In genomic region chr6:108247211-108247610, GRCm38 (mm10) we compare ENCODE assay signal across 28 mouse cellular contexts. TPM values are rescaled to one million over a fixed set of nuclear protein-coding genes. Genes with fewer than 3 reads are reported as not detected.
DNase-seq lines count a peak whose midpoint lies in the region; ATAC-seq and TF ChIP-seq lines count a peak whose summit lies in the region.
"Had no signal": no experiment of that assay in that cellular context is flagged by ENCODE, and none has a peak within 500 bp of the region (broad histone marks: within the 10 kb centered on the region; RNA-seq: fewer than 3 reads in every experiment).

No protein-coding gene starts in this region.

- no peak overlapping the region for H3K4me3 ChIP-seq in intestine, embryonic 14.5 days (ENCODE audit: low read depth, low read length)
- no peak overlapping the region for H3K4me3 ChIP-seq in intestine, embryonic 16.5 days (ENCODE audit: low read length)
- no peak overlapping the region for H3K4me3 ChIP-seq in lung, adult 2 months (replicated peaks; ENCODE audit: extremely low read depth, low read depth, low read length)
- no peak overlapping the region for H3K4me3 ChIP-seq in embryonic facial prominence, embryonic 12.5 days
- H3K4me3 ChIP-seq in stomach, embryonic 16.5 days (replicated peaks; ENCODE audit: low read length): no peak overlapping the region
- H3K4me3 ChIP-seq: forebrain, embryonic 12.5 days; hindbrain, embryonic 13.5 days; limb, embryonic 13.5 days; liver, embryonic 13.5 days; lung, embryonic 15.5 days; neural tube, embryonic 15.5 days had no signal

- WGBS in intestine, embryonic 14.5 days: 64% methylated on average over 3 of the region's 3 CpGs
- 71% methylated on average over 3 of the region's 3 CpGs for WGBS in intestine, embryonic 16.5 days
- WGBS in lung, adult 2 months: 67% methylated on average over 3 of the region's 3 CpGs
- WGBS in embryonic facial prominence, embryonic 12.5 days: 71% methylated on average over 2 of the region's 3 CpGs
- 73% methylated on average over 2 of the region's 3 CpGs for WGBS in stomach, embryonic 16.5 days

- H3K9me3 ChIP-seq in intestine, embryonic 14.5 days (ENCODE audit: control insufficient read depth, low read length): no peaks in the 10 kb centered on the region
- H3K9me3 ChIP-seq in intestine, embryonic 16.5 days (ENCODE audit: control insufficient read depth, low read length): no peaks in the 10 kb centered on the region
- no peaks in the 10 kb centered on the region for H3K9me3 ChIP-seq in embryonic facial prominence, embryonic 12.5 days
- no peaks in the 10 kb centered on the region for H3K9me3 ChIP-seq in stomach, embryonic 16.5 days (replicated peaks; ENCODE audit: control insufficient read depth, low read length)
- H3K9me3 ChIP-seq: forebrain, embryonic 12.5 days; G1E; hindbrain, embryonic 13.5 days; limb, embryonic 13.5 days; liver, embryonic 13.5 days; lung, embryonic 15.5 days; neural tube, embryonic 15.5 days had no signal

- peak; percentile 52; the same call in 1 of the 2 replicates for ATAC-seq in intestine, embryonic 14.5 days (replicated peaks; ENCODE audit: low FRiP score, low TSS enrichment, low read depth)
- ATAC-seq in intestine, embryonic 16.5 days: no peak
- no peak for ATAC-seq in embryonic facial prominence, embryonic 12.5 days (ENCODE audit: insufficient number of reproducible peaks, insufficient read depth, low FRiP score, low TSS enrichment)
- peak; percentile 80 for ATAC-seq in stomach, embryonic 16.5 days (ENCODE audit: insufficient read depth, low FRiP score)
- ATAC-seq: Patski had no signal

- no peaks in the 10 kb centered on the region; the same call in 1 of the 2 replicates for H3K36me3 ChIP-seq in intestine, embryonic 14.5 days (ENCODE audit: control insufficient read depth, insufficient read depth, low read length)
- no peaks in the 10 kb centered on the region for H3K36me3 ChIP-seq in intestine, embryonic 16.5 days (ENCODE audit: control insufficient read depth, insufficient read depth, low read length)
- H3K36me3 ChIP-seq in embryonic facial prominence, embryonic 12.5 days: no peaks in the 10 kb centered on the region
- no peaks in the 10 kb centered on the region for H3K36me3 ChIP-seq in stomach, embryonic 16.5 days (ENCODE audit: control insufficient read depth, insufficient read depth, low read length)
- H3K36me3 ChIP-seq: forebrain, embryonic 12.5 days; hindbrain, embryonic 13.5 days; limb, embryonic 13.5 days; lung, embryonic 15.5 days; neural tube, embryonic 15.5 days had no signal

- no peak overlapping the region for H3K27ac ChIP-seq in intestine, embryonic 14.5 days (ENCODE audit: low read depth)
- H3K27ac ChIP-seq in intestine, embryonic 16.5 days (ENCODE audit: low read length): no peak overlapping the region
- H3K27ac ChIP-seq in embryonic facial prominence, embryonic 12.5 days: 0 out of 2 replicates have a peak overlapping the region, but pooled peaks have one; percentile 19
- H3K27ac ChIP-seq in stomach, embryonic 16.5 days (ENCODE audit: low read length): peak overlapping the region; percentile 82
- H3K27ac ChIP-seq: limb, embryonic 13.5 days; liver, embryonic 13.5 days; neural tube, embryonic 15.5 days had no signal

- no peak for TF ChIP-seq CTCF in lung, adult 2 months (IDR thresholded peaks at IDR 0.05; ENCODE audit: insufficient read depth, low read length)

- no peak overlapping the region for H3K4me2 ChIP-seq in intestine, embryonic 14.5 days (ENCODE audit: low read length)
- H3K4me2 ChIP-seq in intestine, embryonic 16.5 days (ENCODE audit: low read depth, low read length): no peak overlapping the region
- no peak overlapping the region for H3K4me2 ChIP-seq in embryonic facial prominence, embryonic 12.5 days (replicated peaks)
- no peak overlapping the region for H3K4me2 ChIP-seq in stomach, embryonic 16.5 days (ENCODE audit: low read depth, low read length)
- H3K4me2 ChIP-seq: forebrain, embryonic 12.5 days; hindbrain, embryonic 13.5 days; limb, embryonic 13.5 days; liver, embryonic 13.5 days; lung, embryonic 15.5 days; midbrain, embryonic 11.5 days; neural tube, embryonic 15.5 days had no signal

- no peak for DNase-seq in intestine, embryonic 14.5 days (ENCODE audit: low spot score)
- DNase-seq in lung, postnatal 36 days: peak; percentile 40
- DNase-seq in lung, adult 2 months: no peak
- no peak for DNase-seq in yolk sac, embryonic 10.5 days (ENCODE audit: low spot score)
- no peak for DNase-seq in right cerebral cortex, postnatal 4 days
- DNase-seq: adrenal gland, postnatal 36 days; B cell, adult 2 months; cerebellum, adult 2 months; cerebellum, postnatal 25 days; embryo, embryonic 11 days; heart, adult 18-20 months; heart, postnatal 36 days; layer of hippocampus, adult 9-11 months; liver, embryonic 13.5 days; right cerebral cortex, adult 18-20 months; thymus, postnatal 4 days had no signal

- peaks cover 23% of the 10 kb centered on the region for H3K4me1 ChIP-seq in intestine, embryonic 14.5 days (replicated peaks; ENCODE audit: control insufficient read depth, insufficient read depth, low read length)
- peaks cover 12% of the 10 kb centered on the region for H3K4me1 ChIP-seq in intestine, embryonic 16.5 days (ENCODE audit: control insufficient read depth, insufficient read depth, low read length)
- peaks cover 14% of the 10 kb centered on the region for H3K4me1 ChIP-seq in lung, adult 2 months (ENCODE audit: control insufficient read depth, insufficient read depth, low read length)
- peaks cover 35% of the 10 kb centered on the region for H3K4me1 ChIP-seq in embryonic facial prominence, embryonic 12.5 days
- H3K4me1 ChIP-seq in stomach, embryonic 16.5 days (ENCODE audit: control insufficient read depth, insufficient read depth, low read length): peaks cover 23% of the 10 kb centered on the region

- H3K9ac ChIP-seq in intestine, embryonic 14.5 days (ENCODE audit: low read length): no peak overlapping the region
- H3K9ac ChIP-seq in intestine, embryonic 16.5 days (ENCODE audit: low read depth, low read length): no peak overlapping the region
- no peak overlapping the region for H3K9ac ChIP-seq in embryonic facial prominence, embryonic 12.5 days
- H3K9ac ChIP-seq in stomach, embryonic 16.5 days (ENCODE audit: low read length): no peak overlapping the region
- H3K9ac ChIP-seq: forebrain, embryonic 12.5 days; hindbrain, embryonic 13.5 days; limb, embryonic 13.5 days; liver, embryonic 13.5 days; lung, embryonic 15.5 days; neural tube, embryonic 15.5 days had no signal

- H3K27me3 ChIP-seq in intestine, embryonic 14.5 days (replicated peaks; ENCODE audit: control insufficient read depth, insufficient read depth, low read length): no peaks in the 10 kb centered on the region
- H3K27me3 ChIP-seq in intestine, embryonic 16.5 days (replicated peaks; ENCODE audit: control insufficient read depth, insufficient read depth, low read length): no peaks in the 10 kb centered on the region
- no peaks in the 10 kb centered on the region for H3K27me3 ChIP-seq in embryonic facial prominence, embryonic 12.5 days
- no peaks in the 10 kb centered on the region for H3K27me3 ChIP-seq in stomach, embryonic 16.5 days (ENCODE audit: control insufficient read depth, insufficient read depth, low read length)
- H3K27me3 ChIP-seq: CH12.LX; forebrain, embryonic 12.5 days; hindbrain, embryonic 13.5 days; limb, embryonic 13.5 days; liver, embryonic 13.5 days; lung, embryonic 15.5 days; neural tube, embryonic 15.5 days; Patski had no signal

- TF ChIP-seq POLR2A in lung, adult 2 months (IDR thresholded peaks at IDR 0.05; ENCODE audit: borderline replicate concordance, extremely low read depth, low read depth, low read length): no peak

RNA-seq across cellular contexts. Expression of gene Itpr1, which starts 34.3 kb away (rescaled TPM):
- 14.5 and 15.6 TPM in 2 replicates for polyA plus RNA-seq in intestine, embryonic 14.5 days (2014; fragmentation: Nextera tagmentation; extraction: Ambion mirVana)
- polyA plus RNA-seq in intestine, embryonic 16.5 days (2015; fragmentation: Nextera tagmentation; extraction: Ambion mirVana): 5.9 and 6.2 TPM in 2 replicates
- polyA plus RNA-seq in lung, adult 2 months (2012; rRNA removed): 22.6 and 37.7 TPM in 2 replicates
- polyA plus RNA-seq in embryonic facial prominence, embryonic 12.5 days (2016; fragmentation: Nextera tagmentation; extraction: Ambion mirVana): 11.9 and 12.5 TPM in 2 replicates
- polyA plus RNA-seq in stomach, embryonic 16.5 days (2015; fragmentation: Nextera tagmentation; extraction: Ambion mirVana): 9.9 and 11.4 TPM in 2 replicates

Comparison
In these comparisons a context has a peak if more than half of its experiments do, and no peak if none do; other contexts are left out.
1. ATAC-seq: peak in intestine, embryonic 14.5 days (single experiment) and stomach, embryonic 16.5 days (single experiment); none in intestine, embryonic 16.5 days (single experiment) and embryonic facial prominence, embryonic 12.5 days (single experiment).
2. H3K27ac ChIP-seq: peak in embryonic facial prominence, embryonic 12.5 days (single experiment) and stomach, embryonic 16.5 days (single experiment); none in intestine, embryonic 14.5 days (single experiment) and intestine, embryonic 16.5 days (single experiment).